Mouse (Mus musculus): Measurements from ENCODE around the gene Faim. TPM values are rescaled to one million over a fixed set of nuclear protein-coding genes. Genes with fewer than 3 reads are reported as not detected.

Gene Faim
- polyA plus RNA-seq (2012; rRNA removed), result 1.7 and 2.8 TPM in 2 replicates

DNA sequence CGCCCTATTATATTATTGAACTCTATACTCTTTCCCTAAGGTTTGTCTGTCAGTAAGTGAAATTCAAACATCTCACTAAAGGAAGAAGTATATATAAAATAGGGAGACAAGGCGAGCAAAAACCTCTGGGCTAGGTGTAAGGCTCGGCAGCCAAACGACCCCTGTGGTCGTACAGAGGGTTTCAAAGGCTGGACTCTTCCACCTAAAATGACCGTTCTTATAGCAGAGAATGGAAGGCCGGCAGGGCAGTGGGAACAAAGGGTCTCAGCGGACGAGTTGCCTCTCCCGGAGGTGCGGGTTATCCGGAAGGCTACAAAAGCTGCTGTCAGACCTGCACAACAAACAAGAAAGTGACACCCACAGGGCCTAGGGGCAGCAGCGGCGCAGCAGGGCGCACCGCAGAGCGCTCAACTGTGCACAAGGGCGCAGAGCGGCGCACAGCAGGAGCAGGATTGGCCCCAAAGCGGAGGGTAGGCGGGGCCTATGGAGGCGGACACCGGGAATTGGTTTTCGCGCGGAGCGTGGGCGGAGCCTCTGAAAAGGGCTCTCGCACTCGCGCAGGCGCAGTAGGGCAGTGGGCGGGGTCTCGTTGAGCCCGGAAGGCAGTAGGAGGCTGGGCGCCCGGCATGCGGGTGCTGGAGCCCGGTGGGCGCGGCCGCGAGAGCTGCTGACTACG, at the start of gene Faim:
Gene Faim, plus strand, starts transcription at position 574 of the 676 bp plus-strand sequence.
- WGBS, result 1% methylated on average over 45 of the region's 45 CpGs
- peak; percentile 98 for DNase-seq (ENCODE audit: low read depth, low spot score)

DNA sequence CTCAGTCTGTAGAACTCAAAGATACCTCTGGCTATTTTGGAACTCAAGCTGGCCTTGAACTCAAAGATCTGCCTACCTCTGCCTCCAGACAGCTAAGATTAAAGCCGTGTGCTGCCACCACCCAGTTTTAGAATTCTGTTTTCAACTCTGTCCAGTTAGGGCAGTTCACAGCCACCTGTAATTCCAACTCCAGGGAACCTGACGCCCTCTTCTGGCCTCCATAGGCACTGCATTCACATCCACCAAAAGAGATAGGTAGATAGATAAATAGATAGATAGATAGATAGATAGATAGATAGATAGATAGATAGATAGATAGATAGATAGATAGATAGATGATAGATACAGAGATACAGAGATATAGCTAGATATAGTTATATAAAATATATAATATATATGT, 46.9 kb upstream of the Faim start:
- WGBS, result 14% methylated on average over 2 of the region's 2 CpGs
- DNase-seq (ENCODE audit: low read depth, low spot score), result no peak

DNA sequence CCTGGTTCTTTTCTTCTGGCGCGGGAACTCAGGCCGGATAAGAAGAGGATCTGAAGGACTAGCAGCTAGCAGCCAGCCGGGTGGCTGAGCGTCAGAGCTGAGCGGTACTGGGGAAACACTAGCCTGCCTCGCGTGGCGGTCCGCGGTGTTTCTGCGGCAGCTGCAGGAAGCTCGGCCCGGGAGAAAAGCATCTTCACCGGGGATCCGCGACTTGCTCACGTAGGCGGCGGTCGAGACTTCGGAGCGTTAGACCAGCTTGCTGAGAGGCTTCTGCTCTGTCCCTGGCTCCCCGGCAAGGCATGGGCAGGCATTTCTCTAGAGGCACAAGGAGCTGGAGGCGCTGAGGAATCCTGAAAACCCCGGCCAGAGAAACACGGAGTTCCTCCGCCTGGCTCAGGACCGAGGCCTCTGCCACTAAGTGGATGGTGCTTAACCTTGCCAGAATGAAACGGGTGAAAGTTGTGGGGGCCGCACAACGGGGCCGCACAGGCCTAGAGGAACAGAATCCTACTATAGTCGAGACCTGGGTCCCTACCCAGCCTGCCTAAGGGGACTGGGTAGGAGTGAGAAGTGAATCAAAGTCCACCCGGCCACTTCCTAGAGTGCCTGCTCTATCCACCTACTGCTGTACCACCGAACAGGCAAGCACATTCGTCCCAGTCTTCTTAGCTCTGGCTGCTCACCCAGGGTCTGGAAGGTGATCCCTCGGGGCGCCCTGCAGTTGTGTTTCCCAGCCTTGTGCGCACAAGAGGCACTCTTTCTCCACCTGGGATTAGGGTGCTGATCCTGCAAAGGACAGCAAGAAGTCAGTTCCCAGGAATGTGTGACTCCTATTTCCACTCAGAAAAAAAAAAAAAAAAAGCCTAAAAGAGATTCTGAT, 33.8 kb upstream of the Faim start:
- DNase-seq (ENCODE audit: low read depth, low spot score), result no peak

DNA sequence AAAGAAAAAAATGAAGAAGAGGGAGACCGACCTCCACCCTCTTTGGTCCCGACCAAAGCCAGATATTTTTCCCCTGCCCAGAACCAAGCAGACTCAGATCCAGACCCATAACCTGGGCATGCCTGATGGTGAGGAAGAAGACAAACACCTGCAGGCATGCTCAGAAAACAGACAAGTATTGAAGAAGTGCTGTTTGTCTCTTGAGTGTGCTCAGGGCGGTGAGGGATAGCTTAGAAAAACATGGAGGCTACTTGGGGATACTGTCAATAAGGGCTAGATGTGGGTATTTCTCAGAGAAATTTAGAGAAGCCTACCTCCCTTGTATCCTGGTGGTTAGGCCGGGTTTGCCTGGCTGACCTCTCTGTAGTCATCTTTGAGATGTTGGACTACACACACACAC, 32.9 kb upstream of the Faim start:
- WGBS, result 7% methylated on average over 4 of the region's 4 CpGs
- no peak for DNase-seq (ENCODE audit: low read depth, low spot score)

More for the DNA sequence above, 33.8 kb upstream of the Faim start:
- 2% methylated on average over 40 of the region's 40 CpGs for WGBS

DNA sequence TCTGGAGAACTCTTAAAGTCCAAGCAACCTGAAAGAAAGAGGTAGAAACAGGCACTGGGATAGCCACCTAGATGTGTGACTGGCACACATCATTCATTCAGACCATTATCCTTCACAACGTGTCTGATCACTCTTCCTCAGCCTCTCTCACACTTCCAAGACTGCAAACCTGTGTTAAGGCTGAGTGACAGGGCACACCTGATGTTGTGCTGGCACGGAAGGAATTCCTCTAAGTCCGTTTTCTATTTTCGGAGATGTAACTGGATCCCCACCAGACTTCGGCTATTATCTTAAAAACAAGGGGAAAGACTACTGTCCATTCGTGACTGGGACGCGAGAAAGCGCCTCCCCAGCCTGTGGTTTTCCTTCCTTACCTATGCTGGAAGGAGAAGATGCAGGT, 32.3 kb upstream of the Faim start:
- WGBS, result 12% methylated on average over 9 of the region's 9 CpGs
- no peak for DNase-seq (ENCODE audit: low read depth, low spot score)

GRCm38 (mm10) chr9:98954391-98955102, 31.6 kb upstream of the Faim start:
- DNase-seq (ENCODE audit: low read depth, low spot score), result no peak
- WGBS, result 6% methylated on average over 33 of the region's 33 CpGs

- WGBS, result 2% methylated on average over 58 of the region's 58 CpGs
- no peak for DNase-seq (ENCODE audit: low read depth, low spot score)
Measured at GRCm38 (mm10) chr9:98955103-98955715, 31.0 kb upstream of the Faim start, which contains the start of gene Foxl2. TSS of gene Foxl2 (plus strand) at chr9:98955288.

DNA sequence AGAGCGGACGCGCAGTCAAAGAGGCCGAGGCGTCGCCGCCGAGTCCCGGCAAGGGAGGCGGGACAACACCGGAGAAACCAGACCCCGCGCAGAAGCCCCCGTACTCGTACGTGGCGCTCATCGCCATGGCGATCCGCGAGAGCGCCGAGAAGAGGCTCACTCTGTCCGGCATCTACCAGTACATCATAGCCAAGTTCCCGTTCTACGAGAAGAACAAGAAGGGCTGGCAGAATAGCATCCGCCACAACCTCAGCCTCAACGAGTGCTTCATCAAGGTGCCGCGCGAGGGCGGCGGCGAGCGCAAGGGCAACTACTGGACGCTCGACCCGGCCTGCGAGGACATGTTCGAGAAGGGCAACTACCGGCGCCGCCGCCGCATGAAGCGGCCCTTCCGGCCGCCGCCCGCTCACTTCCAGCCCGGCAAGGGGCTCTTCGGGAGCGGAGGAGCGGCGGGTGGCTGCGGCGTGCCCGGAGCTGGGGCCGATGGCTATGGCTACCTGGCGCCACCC, 30.4 kb upstream of the Faim start:
- no peak for DNase-seq (ENCODE audit: low read depth, low spot score)
- WGBS, result 1% methylated on average over 60 of the region's 60 CpGs

- DNase-seq (ENCODE audit: low read depth, low spot score), result no peak
- WGBS, result 2% methylated on average over 80 of the region's 80 CpGs
Measured at GRCm38 (mm10) chr9:98956591-98957381, 29.4 kb upstream of the Faim start.

- WGBS, result 6% methylated on average over 23 of the region's 23 CpGs
- no peak for DNase-seq (ENCODE audit: low read depth, low spot score)
Measured at GRCm38 (mm10) chr9:98957751-98958351, 28.3 kb upstream of the Faim start.

- DNase-seq (ENCODE audit: low read depth, low spot score), result no peak
- WGBS, result 10% methylated on average over 6 of the region's 6 CpGs
Measured at GRCm38 (mm10) chr9:98958628-98959027, 27.5 kb upstream of the Faim start.

DNA sequence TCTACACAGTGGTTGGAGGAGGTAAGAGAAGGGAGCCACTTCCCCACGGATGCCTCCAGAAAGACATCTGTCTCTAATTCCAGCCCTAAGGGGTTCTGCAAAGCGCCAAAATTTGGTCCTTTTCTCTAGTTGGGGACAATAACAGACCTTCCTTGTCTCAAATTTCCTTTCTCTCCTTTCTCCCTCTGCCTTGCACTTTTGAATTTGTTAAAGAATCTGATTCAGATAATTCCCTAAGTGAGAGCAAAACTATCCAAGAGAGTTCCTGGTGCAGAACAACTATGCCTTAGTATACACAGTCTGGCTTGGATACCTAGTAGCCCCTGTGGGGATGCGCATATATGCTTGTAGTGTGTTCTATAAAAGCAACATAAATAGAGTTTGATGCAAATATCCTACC, 26.3 kb upstream of the Faim start:
- no peak for DNase-seq (ENCODE audit: low read depth, low spot score)
- WGBS, result 41% methylated on average over 3 of the region's 3 CpGs

DNA sequence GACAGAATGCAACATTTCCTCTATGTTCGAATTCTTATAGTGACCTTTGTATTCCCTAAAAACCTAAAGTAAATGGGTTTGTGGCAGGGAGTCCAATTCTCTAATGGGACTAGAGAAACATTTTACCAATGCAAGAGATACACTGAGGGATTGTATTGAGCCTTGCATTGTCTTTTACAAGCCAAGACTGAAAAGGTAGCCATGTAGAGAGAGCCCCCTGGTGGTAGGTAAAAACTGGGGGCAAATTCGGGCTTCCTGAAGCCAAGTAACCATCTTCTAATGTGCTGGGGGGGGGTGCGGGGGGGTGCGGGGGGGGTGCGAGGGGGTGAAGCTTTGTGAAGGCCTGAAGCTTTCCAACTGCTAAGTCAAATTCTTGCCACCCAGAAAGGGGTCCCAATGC, 25.8 kb upstream of the Faim start:
- 24% methylated on average over 5 of the region's 5 CpGs for WGBS
- DNase-seq (ENCODE audit: low read depth, low spot score), result no peak

GRCm38 (mm10) chr9:98961591-98962477, 24.3 kb upstream of the Faim start:
- DNase-seq (ENCODE audit: low read depth, low spot score), result no peak
- 14% methylated on average over 22 of the region's 22 CpGs for WGBS

DNA sequence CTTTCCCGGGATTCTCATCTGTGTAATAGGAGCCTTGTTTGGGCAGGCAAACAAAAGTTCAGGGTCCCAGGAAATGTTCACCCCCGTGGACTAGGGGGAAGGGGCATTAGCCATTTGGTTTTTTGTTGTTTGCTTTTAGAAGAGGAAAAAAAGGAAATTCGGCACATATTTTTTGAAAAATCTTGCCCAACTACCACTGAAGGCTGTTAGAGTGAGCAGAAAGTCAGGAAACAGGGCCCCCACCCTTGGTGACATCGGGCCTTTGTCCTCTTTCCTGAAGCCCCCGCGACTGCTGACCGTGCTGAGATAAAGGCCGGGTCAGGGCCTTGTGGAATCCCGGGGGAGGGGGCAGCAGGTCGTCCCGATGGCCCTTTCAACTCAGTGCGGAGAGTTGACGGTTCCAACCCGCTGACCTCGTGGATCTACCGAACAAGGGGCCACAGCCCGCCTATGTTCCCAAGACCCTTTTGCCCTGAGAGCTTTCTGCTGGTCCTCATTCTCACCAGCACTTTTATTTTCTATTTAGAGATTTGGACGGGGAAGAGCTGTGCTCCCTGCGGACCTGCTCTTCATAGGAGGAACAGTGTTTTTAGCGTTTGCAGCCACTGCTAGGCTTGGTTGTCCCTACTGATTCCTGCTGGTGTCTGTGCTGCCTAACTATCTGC, 23.6 kb upstream of the Faim start:
- 3% methylated on average over 20 of the region's 20 CpGs for WGBS
- DNase-seq (ENCODE audit: low read depth, low spot score), result no peak

GRCm38 (mm10) chr9:98963661-98964060, 22.5 kb upstream of the Faim start:
- DNase-seq (ENCODE audit: low read depth, low spot score), result no peak
- 11% methylated on average over 18 of the region's 18 CpGs for WGBS

- WGBS, result 4% methylated on average over 18 of the region's 18 CpGs
- no peak for DNase-seq (ENCODE audit: low read depth, low spot score)
Measured at GRCm38 (mm10) chr9:98965084-98965483, 21.1 kb upstream of the Faim start.
